Mouse (Mus musculus): Measurements from ENCODE around the gene Prkcz. TPM values are rescaled to one million over a fixed set of nuclear protein-coding genes. Genes with fewer than 3 reads are reported as not detected.

Prkcz gene
- polyA plus RNA-seq, 1 experiment from 2014 or later: 17.6 TPM

GRCm38 (mm10) chr4:155284521-155285379, 76.4 kb downstream of the Prkcz start:
- Histone ChIP-seq H3K4me3 (ENCODE audit: low read depth, low read length) (no peak overlapping the region), H3K9me3 (ENCODE audit: control insufficient read depth, low read length) (no peaks in the 10 kb centered on the region), H3K4me1 (ENCODE audit: control insufficient read depth, insufficient read depth, low read length) (no peaks in the 10 kb centered on the region), H3K36me3 (ENCODE audit: control insufficient read depth, insufficient read depth, low read length) (no peaks in the 10 kb centered on the region), H3K4me2 (no peak overlapping the region), H3K27me3 (ENCODE audit: control insufficient read depth, insufficient read depth, low read length) (no peaks in the 10 kb centered on the region), H3K27ac (ENCODE audit: low read depth, low read length) (no peak overlapping the region), H3K9ac (ENCODE audit: low read length) (no peak overlapping the region)
- 74% methylated on average over 15 of the region's 15 CpGs for whole genome bisulfite sequencing
- ATAC-seq (ENCODE audit: low FRiP score) (no peak), DNase-seq (ENCODE audit: low spot score, missing footprints) (peak; percentile 78)

- H3K4me2 ChIP-seq: no peak overlapping the region
- no peak for DNase-seq (ENCODE audit: low spot score, missing footprints)
These were observed 77.6 kb downstream of the Prkcz start for GRCm38 (mm10) chr4:155283585-155283984.

GRCm38 (mm10) chr4:155283001-155283503, 78.1 kb downstream of the Prkcz start:
- 57% methylated on average over 11 of the region's 11 CpGs for WGBS
- Histone ChIP-seq H3K4me2 (no peak overlapping the region), H3K9ac (ENCODE audit: low read length) (no peak overlapping the region), H3K27ac (ENCODE audit: low read depth, low read length) (no peak overlapping the region), H3K9me3 (ENCODE audit: control insufficient read depth, low read length) (no peaks in the 10 kb centered on the region), H3K4me1 (ENCODE audit: control insufficient read depth, insufficient read depth, low read length) (no peaks in the 10 kb centered on the region), H3K4me3 (ENCODE audit: low read depth, low read length) (no peak overlapping the region), H3K36me3 (ENCODE audit: control insufficient read depth, insufficient read depth, low read length) (no peaks in the 10 kb centered on the region), H3K27me3 (ENCODE audit: control insufficient read depth, insufficient read depth, low read length) (no peaks in the 10 kb centered on the region)
- ATAC-seq (ENCODE audit: low FRiP score): no peak
- DNase-seq (ENCODE audit: low spot score, missing footprints): no peak

More at GRCm38 (mm10) chr4:155283585-155283984, 77.6 kb downstream of the Prkcz start:
- H3K4me1 ChIP-seq (ENCODE audit: control insufficient read depth, insufficient read depth, low read length): no peaks in the 10 kb centered on the region
- H3K9ac ChIP-seq (ENCODE audit: low read length): no peak overlapping the region
- H3K36me3 ChIP-seq (ENCODE audit: control insufficient read depth, insufficient read depth, low read length): no peaks in the 10 kb centered on the region
- no peaks in the 10 kb centered on the region for H3K9me3 ChIP-seq (ENCODE audit: control insufficient read depth, low read length)
- no peak overlapping the region for H3K4me3 ChIP-seq (ENCODE audit: low read depth, low read length)
- no peak for ATAC-seq (ENCODE audit: low FRiP score)
- WGBS: 84% methylated on average over 9 of the region's 9 CpGs
- no peaks in the 10 kb centered on the region for H3K27me3 ChIP-seq (ENCODE audit: control insufficient read depth, insufficient read depth, low read length)
- H3K27ac ChIP-seq (ENCODE audit: low read depth, low read length): no peak overlapping the region

- Histone ChIP-seq H3K4me3 (ENCODE audit: low read depth, low read length) (no peak overlapping the region), H3K4me1 (ENCODE audit: control insufficient read depth, insufficient read depth, low read length) (no peaks in the 10 kb centered on the region), H3K4me2 (no peak overlapping the region), H3K27me3 (ENCODE audit: control insufficient read depth, insufficient read depth, low read length) (no peaks in the 10 kb centered on the region), H3K9ac (ENCODE audit: low read length) (no peak overlapping the region), H3K36me3 (ENCODE audit: control insufficient read depth, insufficient read depth, low read length) (no peaks in the 10 kb centered on the region), H3K27ac (ENCODE audit: low read depth, low read length) (no peak overlapping the region), H3K9me3 (ENCODE audit: control insufficient read depth, low read length) (no peaks in the 10 kb centered on the region)
- WGBS: 39% methylated on average over 6 of the region's 6 CpGs
- no peak for ATAC-seq (ENCODE audit: low FRiP score)
- DNase-seq (ENCODE audit: low spot score, missing footprints): peak; percentile 79
These were observed 78.9 kb downstream of the Prkcz start for GRCm38 (mm10) chr4:155282231-155282630.

- Histone ChIP-seq H3K4me1 (ENCODE audit: control insufficient read depth, insufficient read depth, low read length) (no peaks in the 10 kb centered on the region), H3K4me3 (ENCODE audit: low read depth, low read length) (no peak overlapping the region), H3K9me3 (ENCODE audit: control insufficient read depth, low read length) (no peaks in the 10 kb centered on the region), H3K9ac (ENCODE audit: low read length) (no peak overlapping the region), H3K4me2 (no peak overlapping the region), H3K36me3 (ENCODE audit: control insufficient read depth, insufficient read depth, low read length) (no peaks in the 10 kb centered on the region), H3K27me3 (ENCODE audit: control insufficient read depth, insufficient read depth, low read length) (no peaks in the 10 kb centered on the region), H3K27ac (ENCODE audit: low read depth, low read length) (no peak overlapping the region)
- WGBS: 88% methylated on average over 8 of the region's 8 CpGs
- ATAC-seq (ENCODE audit: low FRiP score): no peak
- DNase-seq (ENCODE audit: low spot score, missing footprints): no peak
These were observed 79.5 kb downstream of the Prkcz start for GRCm38 (mm10) chr4:155281652-155282051.

GRCm38 (mm10) chr4:155281227-155281626, 79.9 kb downstream of the Prkcz start:
- DNase-seq (ENCODE audit: low spot score, missing footprints) (peak; percentile 79), ATAC-seq (ENCODE audit: low FRiP score) (no peak)
- 88% methylated on average over 2 of the region's 2 CpGs for WGBS
- H3K27me3 ChIP-seq (ENCODE audit: control insufficient read depth, insufficient read depth, low read length): no peaks in the 10 kb centered on the region
- no peak overlapping the region for H3K4me3 ChIP-seq (ENCODE audit: low read depth, low read length)
- no peak overlapping the region for H3K4me2 ChIP-seq
- no peaks in the 10 kb centered on the region for H3K4me1 ChIP-seq (ENCODE audit: control insufficient read depth, insufficient read depth, low read length)
- no peak overlapping the region for H3K9ac ChIP-seq (ENCODE audit: low read length)
- H3K27ac ChIP-seq (ENCODE audit: low read depth, low read length): no peak overlapping the region
- no peaks in the 10 kb centered on the region for H3K9me3 ChIP-seq (ENCODE audit: control insufficient read depth, low read length)
- no peaks in the 10 kb centered on the region for H3K36me3 ChIP-seq (ENCODE audit: control insufficient read depth, insufficient read depth, low read length)

- no peak for DNase-seq (ENCODE audit: low spot score, missing footprints)
- Histone ChIP-seq H3K9me3 (ENCODE audit: control insufficient read depth, low read length) (no peaks in the 10 kb centered on the region), H3K36me3 (ENCODE audit: control insufficient read depth, insufficient read depth, low read length) (no peaks in the 10 kb centered on the region), H3K27me3 (ENCODE audit: control insufficient read depth, insufficient read depth, low read length) (no peaks in the 10 kb centered on the region), H3K4me3 (ENCODE audit: low read depth, low read length) (no peak overlapping the region), H3K9ac (ENCODE audit: low read length) (no peak overlapping the region), H3K4me1 (ENCODE audit: control insufficient read depth, insufficient read depth, low read length) (no peaks in the 10 kb centered on the region), H3K27ac (ENCODE audit: low read depth, low read length) (no peak overlapping the region), H3K4me2 (no peak overlapping the region)
- no peak for ATAC-seq (ENCODE audit: low FRiP score)
- 96% methylated on average over 1 of the region's 1 CpGs for WGBS
These were observed 80.4 kb downstream of the Prkcz start for GRCm38 (mm10) chr4:155280768-155281121.

GRCm38 (mm10) chr4:155279926-155280767, 81.0 kb downstream of the Prkcz start:
- H3K9me3 ChIP-seq (ENCODE audit: control insufficient read depth, low read length): no peaks in the 10 kb centered on the region
- H3K4me1 ChIP-seq (ENCODE audit: control insufficient read depth, insufficient read depth, low read length): no peaks in the 10 kb centered on the region
- no peak overlapping the region for H3K4me3 ChIP-seq (ENCODE audit: low read depth, low read length)
- no peaks in the 10 kb centered on the region for H3K27me3 ChIP-seq (ENCODE audit: control insufficient read depth, insufficient read depth, low read length)
- no peak for ATAC-seq (ENCODE audit: low FRiP score)
- no peak overlapping the region for H3K4me2 ChIP-seq
- peak; percentile 70 for DNase-seq (ENCODE audit: low spot score, missing footprints)
- WGBS: 86% methylated on average over 16 of the region's 16 CpGs
- no peak overlapping the region for H3K9ac ChIP-seq (ENCODE audit: low read length)
- no peaks in the 10 kb centered on the region for H3K36me3 ChIP-seq (ENCODE audit: control insufficient read depth, insufficient read depth, low read length)
- no peak overlapping the region for H3K27ac ChIP-seq (ENCODE audit: low read depth, low read length)

GRCm38 (mm10) chr4:155279054-155279453, 82.1 kb downstream of the Prkcz start:
- DNase-seq (ENCODE audit: low spot score, missing footprints): peak; percentile 74
- H3K4me2 ChIP-seq: no peak overlapping the region
- no peak overlapping the region for H3K9ac ChIP-seq (ENCODE audit: low read length)
- no peak overlapping the region for H3K4me3 ChIP-seq (ENCODE audit: low read depth, low read length)
- no peaks in the 10 kb centered on the region for H3K36me3 ChIP-seq (ENCODE audit: control insufficient read depth, insufficient read depth, low read length)
- WGBS: 82% methylated on average over 8 of the region's 8 CpGs
- H3K9me3 ChIP-seq (ENCODE audit: control insufficient read depth, low read length): no peaks in the 10 kb centered on the region
- no peak for ATAC-seq (ENCODE audit: low FRiP score)
- H3K27ac ChIP-seq (ENCODE audit: low read depth, low read length): no peak overlapping the region
- no peaks in the 10 kb centered on the region for H3K27me3 ChIP-seq (ENCODE audit: control insufficient read depth, insufficient read depth, low read length)
- no peaks in the 10 kb centered on the region for H3K4me1 ChIP-seq (ENCODE audit: control insufficient read depth, insufficient read depth, low read length)
